Mouse (Mus musculus) forebrain, embryonic 13.5 days (tissue): ENCODE measurements around the gene 4930524N10Rik. TPM values are rescaled to one million over a fixed set of nuclear protein-coding genes. Genes with fewer than 3 reads are reported as not detected.

ENCODE experiments used
- ATAC-seq: fragments of 200-750 bp; cut with Nextera tagmentation; 2 replicates; pipeline ENCODE4 v1.8.0; 2017
- H3K27ac ChIP-seq: fragments of 300-500 bp; sonication (generic); 2 replicates; pipeline ENCODE4 v1.5.1; 2015; ENCODE audit warnings: inconsistent platforms, mild to moderate bottlenecking, moderate library complexity
- H3K27me3 ChIP-seq: fragments of 300-500 bp; sonication (generic); 2 replicates; pipeline ENCODE4 v1.6.1; 2015; ENCODE audit warnings: mild to moderate bottlenecking, inconsistent platforms
- H3K36me3 ChIP-seq: fragments of 300-500 bp; sonication (generic); 2 replicates; pipeline ENCODE4 v1.6.1; 2015; ENCODE audit warnings: mild to moderate bottlenecking, inconsistent platforms; ENCODE audit not compliant: poor library complexity, severe bottlenecking
- H3K4me1 ChIP-seq: fragments of 300-500 bp; sonication (generic); 2 replicates; pipeline ENCODE4 v1.6.1; 2015; ENCODE audit warnings: inconsistent platforms
- H3K4me2 ChIP-seq: fragments of 300-500 bp; sonication (generic); 2 replicates; pipeline ENCODE4 v1.6.1; 2015; ENCODE audit warnings: inconsistent platforms, mild to moderate bottlenecking, moderate library complexity
- H3K4me3 ChIP-seq: fragments of 300-500 bp; sonication (generic); 2 replicates; pipeline ENCODE4 v1.5.1; 2015; ENCODE audit warnings: mild to moderate bottlenecking, inconsistent platforms
- H3K9ac ChIP-seq: fragments of 300-500 bp; sonication (generic); 2 replicates; pipeline ENCODE4 v1.6.1; 2015; ENCODE audit warnings: mild to moderate bottlenecking, inconsistent platforms
- H3K9me3 ChIP-seq: fragments of 300-500 bp; sonication (generic); replicated peaks from 2 replicates; pipeline ENCODE4 v1.6.1; 2016; ENCODE audit warnings: inconsistent platforms
- WGBS: fragments of 180-500 bp; shearing (Covaris S2); methylation state at CpG from one replicate; pipeline ENCODE4 v1.1.7; 2015; 5-methylcytosine and 5-hydroxymethylcytosine counted together
- polyA plus RNA-seq: library from polyadenylated mRNA; unstranded; fragments of >200 nt; fragmentation: Nextera tagmentation; extraction: Ambion mirVana; gene quantifications from 2 replicates; pipeline ENCODE4 v1.2.1, GENCODE M21; 2015

4930524N10Rik gene
- not detected in 2 replicates for polyA plus RNA-seq

GRCm38 (mm10) chrX:154343292-154343691, at the start of gene 4930524N10Rik:
Gene 4930524N10Rik (minus strand): TSS chrX:154343392.
- H3K36me3 ChIP-seq = no peaks in the 10 kb centered on the region
- H3K4me1 ChIP-seq = no peaks in the 10 kb centered on the region
- no peaks in the 10 kb centered on the region for H3K9me3 ChIP-seq
- no peak within 1 kb of the TSS for H3K4me3 ChIP-seq
- H3K27ac ChIP-seq = no peak within 1 kb of the TSS
- H3K27me3 ChIP-seq = no peaks in the 10 kb centered on the region
- ATAC-seq = no peak
- H3K9ac ChIP-seq = no peak within 1 kb of the TSS
- no peak within 1 kb of the TSS for H3K4me2 ChIP-seq
- 35% methylated on average over 1 of the region's 1 CpGs for WGBS

GRCm38 (mm10) chrX:154350042-154350441, 6.8 kb upstream of the 4930524N10Rik start:
- H3K9ac ChIP-seq = no peak overlapping the region
- H3K4me1 ChIP-seq = no peaks in the 10 kb centered on the region
- WGBS = 81% methylated on average over 3 of the region's 3 CpGs
- no peak overlapping the region for H3K4me3 ChIP-seq
- no peaks in the 10 kb centered on the region for H3K36me3 ChIP-seq
- H3K27me3 ChIP-seq = no peaks in the 10 kb centered on the region
- no peak overlapping the region for H3K27ac ChIP-seq
- no peaks in the 10 kb centered on the region for H3K9me3 ChIP-seq
- H3K4me2 ChIP-seq = no peak overlapping the region
- no peak for ATAC-seq

GRCm38 (mm10) chrX:154349302-154350041, 6.3 kb upstream of the 4930524N10Rik start:
- Histone ChIP-seq H3K4me2 (no peak overlapping the region), H3K27ac (no peak overlapping the region), H3K27me3 (no peaks in the 10 kb centered on the region), H3K9ac (no peak overlapping the region), H3K9me3 (no peaks in the 10 kb centered on the region), H3K36me3 (no peaks in the 10 kb centered on the region), H3K4me3 (no peak overlapping the region), H3K4me1 (no peaks in the 10 kb centered on the region)
- ATAC-seq = no peak
- WGBS = 81% methylated on average over 7 of the region's 7 CpGs

GRCm38 (mm10) chrX:154347933-154348332, 4.7 kb upstream of the 4930524N10Rik start:
- H3K36me3 ChIP-seq = no peaks in the 10 kb centered on the region
- WGBS = 82% methylated on average over 3 of the region's 3 CpGs
- H3K4me2 ChIP-seq = no peak overlapping the region
- H3K4me1 ChIP-seq = no peaks in the 10 kb centered on the region
- no peak overlapping the region for H3K4me3 ChIP-seq
- H3K9ac ChIP-seq = no peak overlapping the region
- H3K27ac ChIP-seq = no peak overlapping the region
- ATAC-seq = no peak
- no peaks in the 10 kb centered on the region for H3K9me3 ChIP-seq
- no peaks in the 10 kb centered on the region for H3K27me3 ChIP-seq

Other genes starting within 250 kb of the 4930524N10Rik start
- gene Gm15140, start 222.7 kb downstream of the 4930524N10Rik start, polyA plus RNA-seq = not detected in 2 replicates
- not detected in 2 replicates for gene Samt4, start 138.6 kb upstream of the 4930524N10Rik start, polyA plus RNA-seq
- gene Samt2, start 236.0 kb upstream of the 4930524N10Rik start, polyA plus RNA-seq = not detected in 2 replicates